Mouse (Mus musculus) adrenal gland (tissue): ENCODE measurements around the gene Arhgef15.

ENCODE experiments used
- intact Hi-C: fragments of 180-260 bp; cut with DNase I; formaldehyde crosslinking; loops from one replicate; pipeline ENCODE4 v1.15.1; 2025

Arhgef15 gene

DNA sequence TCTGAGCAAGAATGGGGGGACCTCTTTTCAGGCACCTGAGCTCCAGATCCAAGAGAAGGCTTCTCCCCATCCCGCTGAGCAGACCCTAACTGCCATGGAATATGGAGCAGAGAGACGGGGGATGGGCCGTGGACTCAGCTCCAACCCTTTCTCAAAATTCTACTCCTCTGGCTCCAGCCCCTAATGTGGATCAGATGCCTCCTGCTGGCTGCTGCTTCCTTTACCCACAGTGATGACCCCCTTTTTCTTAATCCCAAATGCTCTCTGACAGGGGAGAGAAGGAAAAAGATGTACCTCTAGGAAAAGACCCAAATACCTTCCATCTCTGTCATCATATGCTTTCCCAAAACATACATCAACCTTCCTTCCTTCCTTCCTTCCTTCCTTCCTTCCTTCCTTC lies 30.3 kb downstream of the Arhgef15 start, which contains the start of gene Odf4:
Gene Odf4 (minus strand): TSS at position 101 of the 400 bp plus-strand sequence.
- intact Hi-C loops = no loop called here

DNA sequence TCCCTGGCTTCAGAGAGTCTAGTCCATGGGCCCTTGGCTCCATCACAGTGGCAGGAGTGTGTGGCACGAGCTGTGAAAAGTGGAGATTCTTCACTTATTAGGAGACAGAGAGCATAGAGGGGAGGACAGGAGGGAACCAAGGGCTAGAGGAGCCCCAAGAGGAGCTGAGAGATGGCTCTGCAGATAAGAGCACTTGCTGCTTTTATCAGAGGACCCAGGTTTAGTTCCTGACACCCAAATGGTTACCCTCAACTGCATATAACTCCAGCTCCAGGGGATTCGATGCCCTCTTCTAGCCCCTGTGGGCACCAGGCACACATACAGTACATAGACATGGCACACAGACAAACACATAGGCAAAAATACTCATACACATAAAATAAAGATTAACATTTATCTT lies 32.5 kb downstream of the Arhgef15 start:
- intact Hi-C loops = no loop called here

DNA sequence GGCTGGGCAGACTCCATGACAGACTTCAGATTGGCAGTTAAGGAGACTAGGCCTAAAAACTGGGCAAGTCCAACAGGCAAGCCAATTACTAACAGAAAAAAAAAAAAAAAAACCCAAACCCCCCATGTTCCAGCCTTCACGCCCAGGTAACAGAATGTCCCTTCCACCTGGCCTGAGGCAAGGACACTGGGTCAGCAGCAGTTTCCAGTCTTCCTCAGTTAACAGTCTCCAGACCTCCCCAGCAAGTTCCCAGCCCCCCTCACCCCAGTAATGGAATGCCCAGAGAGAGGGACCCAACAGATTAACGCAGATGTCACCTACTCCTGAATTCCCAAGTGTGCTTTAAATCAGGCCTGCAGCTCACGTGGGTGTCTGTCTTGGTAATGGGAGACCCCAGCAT lies 34.1 kb downstream of the Arhgef15 start:
- intact Hi-C loops = no loop called here

DNA sequence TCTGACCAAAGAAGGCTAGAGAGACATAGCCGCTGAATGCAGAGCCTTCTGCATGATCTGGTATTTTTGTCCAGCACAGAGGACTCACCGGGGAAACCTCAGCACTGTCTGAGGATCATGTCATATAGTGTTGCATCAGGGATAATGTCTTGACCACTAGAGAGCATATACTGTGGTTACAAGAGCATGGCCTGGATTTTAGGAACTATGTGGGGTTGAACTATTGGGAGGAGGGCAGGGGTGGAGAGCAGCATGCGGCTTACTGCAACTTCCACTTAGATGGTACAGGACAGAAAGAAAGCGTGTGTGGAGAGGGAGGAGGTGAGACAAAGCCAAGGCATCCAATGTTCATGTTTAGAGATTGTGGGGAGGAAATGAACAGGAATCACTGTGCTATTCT lies 42.7 kb downstream of the Arhgef15 start:
- intact Hi-C loops = loop anchor here (5.0 kb wide), 1 partner anchor 43 kb away; the partner anchor contains the start of gene Arhgef15

DNA sequence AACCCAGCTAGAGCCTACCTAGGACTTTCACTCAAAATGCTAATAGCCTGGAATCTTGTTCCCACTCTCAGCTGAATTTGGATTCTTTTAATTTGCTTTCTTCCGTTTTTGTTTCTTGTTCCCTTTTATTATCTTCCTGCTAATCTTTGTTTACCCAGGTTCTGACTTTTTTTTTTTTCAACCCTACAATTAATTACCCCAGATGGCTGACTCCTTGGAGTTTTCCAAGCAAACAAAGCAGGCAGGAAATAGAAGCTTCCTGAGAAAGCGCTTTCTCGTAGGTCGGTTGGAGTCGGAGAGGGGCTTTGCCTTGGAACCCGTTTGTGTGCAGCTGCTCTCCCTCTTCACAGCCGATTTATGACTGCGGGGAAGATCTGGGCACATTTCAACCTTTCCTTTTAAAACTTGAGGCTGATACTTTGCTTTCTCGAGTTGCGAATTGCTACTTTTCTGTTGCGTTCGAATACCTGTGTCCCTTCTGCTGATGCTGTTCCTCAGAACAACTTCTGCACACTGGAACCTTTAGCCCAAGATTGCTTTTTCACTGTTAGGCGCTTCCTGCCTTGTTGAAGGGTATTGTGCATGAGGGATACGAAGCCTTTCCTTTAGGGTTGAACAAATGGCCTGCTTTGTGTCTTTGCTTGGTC lies 45.6 kb downstream of the Arhgef15 start:
- intact Hi-C loops = loop anchor here (5.0 kb wide), 1 partner anchor 46 kb away; the partner anchor contains the start of gene Arhgef15

DNA sequence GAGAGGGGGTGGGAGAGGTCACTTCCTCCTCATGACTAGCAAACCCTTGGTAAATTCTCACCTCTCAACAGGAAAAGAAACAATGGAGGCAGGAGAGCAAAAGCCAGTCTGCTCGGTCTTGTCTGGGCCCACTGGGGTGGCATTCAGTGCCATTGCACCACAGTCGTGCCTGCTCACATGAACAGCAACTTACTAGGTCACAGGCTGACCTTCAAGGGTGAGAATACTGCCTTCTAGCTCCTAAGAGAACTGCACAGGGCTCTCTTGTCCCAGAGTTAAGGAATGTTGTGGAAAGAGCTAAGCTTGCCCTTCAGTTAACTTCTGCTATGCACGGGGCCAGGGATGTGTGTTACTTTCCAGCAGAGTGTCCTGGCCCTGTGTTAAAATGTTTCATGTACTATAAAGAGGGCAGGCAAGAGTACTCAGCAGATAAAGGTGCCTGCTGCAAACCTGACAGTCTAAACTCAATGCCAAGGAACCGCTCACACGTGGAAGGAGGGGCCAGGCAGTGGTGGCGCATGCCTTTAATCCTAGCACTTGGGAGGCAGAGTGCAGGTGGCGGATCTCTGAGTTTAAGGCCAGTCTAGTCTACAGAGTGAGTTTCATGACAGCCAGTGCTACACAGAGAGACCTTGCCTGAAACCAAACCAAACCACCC lies 48.3 kb downstream of the Arhgef15 start:
- intact Hi-C loops = loop anchor here (5.0 kb wide), 1 partner anchor 73 kb away; no protein-coding TSS in a partner anchor

DNA sequence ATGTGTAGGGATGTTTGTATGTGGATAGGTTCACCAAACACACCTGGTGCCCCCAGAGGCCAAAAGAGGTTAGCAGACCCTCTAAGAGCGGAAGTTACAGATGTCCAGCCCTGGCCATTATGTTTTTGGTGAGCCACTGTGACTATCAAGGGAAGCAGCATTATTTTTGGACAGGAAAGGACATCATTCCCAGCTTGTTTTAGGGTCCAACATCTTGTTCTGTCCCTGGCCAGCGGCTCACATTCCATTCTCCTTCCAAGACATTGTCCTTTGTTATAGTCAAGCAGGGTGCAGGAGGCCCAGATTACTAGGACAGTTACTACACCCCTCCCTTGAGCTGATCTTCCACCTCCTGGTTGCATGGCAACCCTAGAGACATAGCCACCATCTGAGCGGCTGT lies 50.0 kb downstream of the Arhgef15 start:
- intact Hi-C loops = loop anchor here (5.0 kb wide), 1 partner anchor 75 kb away; no protein-coding TSS in a partner anchor

DNA sequence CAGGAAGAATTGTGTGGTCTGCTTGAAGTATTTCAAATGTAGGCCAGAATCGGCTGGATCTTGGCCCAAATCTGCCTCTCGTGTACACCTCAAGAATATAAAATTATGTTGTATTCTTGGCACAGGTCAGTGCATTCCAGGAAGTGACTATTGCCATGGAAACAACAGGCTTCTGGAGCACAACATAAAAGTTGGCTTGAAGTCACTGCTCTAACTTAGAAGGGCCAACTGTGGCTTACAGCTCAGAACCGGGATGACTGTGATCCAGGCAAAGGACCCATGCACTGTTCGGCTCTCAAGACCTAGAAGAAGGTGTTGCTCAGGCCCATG lies 50.9 kb downstream of the Arhgef15 start:
- intact Hi-C loops = loop anchor here (5.0 kb wide), 1 partner anchor 76 kb away; no protein-coding TSS in a partner anchor

DNA sequence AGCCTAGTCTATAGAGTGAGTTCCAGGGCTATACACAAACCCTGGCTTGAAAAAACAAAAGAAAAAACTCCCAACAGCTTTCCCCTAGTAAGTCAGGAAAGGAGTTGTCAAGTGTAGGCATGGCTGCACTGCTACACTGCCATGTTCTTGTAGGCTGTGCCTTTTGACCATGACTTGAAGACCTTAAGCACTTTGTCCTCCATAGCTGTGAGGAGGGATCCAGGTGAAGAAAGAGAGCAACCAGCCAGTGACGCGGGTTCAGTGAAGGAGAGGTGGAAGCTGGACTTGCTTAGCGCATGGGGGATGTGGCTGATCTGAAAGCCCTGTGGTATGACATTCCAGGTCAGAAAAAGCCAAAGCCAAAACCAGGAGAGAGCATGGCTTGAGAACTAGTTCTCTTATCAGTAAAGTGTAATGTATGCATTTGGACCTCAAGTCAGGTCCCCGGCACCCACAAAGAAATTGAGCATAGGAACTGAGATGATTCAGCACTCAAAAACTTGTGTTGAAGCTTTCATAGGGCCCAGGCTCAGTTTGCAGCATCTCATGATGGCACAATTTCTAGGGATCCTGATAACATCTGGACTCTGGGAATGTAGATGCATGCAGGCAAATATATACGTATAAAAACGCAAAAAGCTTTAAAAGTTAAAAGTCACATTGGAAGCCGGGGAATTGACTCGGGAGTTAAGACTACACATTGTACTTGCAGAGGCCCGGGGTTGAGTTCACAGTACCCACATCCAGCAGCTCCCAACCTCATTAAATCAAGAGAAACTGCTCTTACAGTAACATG lies 51.4 kb downstream of the Arhgef15 start:
- intact Hi-C loops = loop anchor here (5.0 kb wide), 1 partner anchor 76 kb away; no protein-coding TSS in a partner anchor

DNA sequence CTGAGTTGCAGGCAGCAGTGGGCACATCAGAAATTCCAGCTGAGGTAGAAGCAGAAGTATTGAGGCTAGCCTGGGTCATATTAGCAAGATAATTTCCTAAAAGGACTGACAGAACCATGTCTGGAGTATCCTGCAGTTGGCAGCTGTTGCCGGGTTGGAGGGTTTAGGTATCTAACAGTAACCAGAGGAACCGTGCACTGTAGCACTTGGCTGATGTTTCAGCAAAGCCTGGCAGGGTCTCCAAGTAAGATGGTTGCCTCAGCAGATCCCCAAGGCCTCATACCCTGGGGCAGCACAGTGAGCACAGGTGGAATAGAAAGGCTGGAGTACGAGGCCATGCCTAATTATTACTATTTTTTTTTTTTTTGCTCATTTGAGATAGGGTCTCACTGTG lies 52.1 kb downstream of the Arhgef15 start:
- intact Hi-C loops = loop anchor here (5.0 kb wide), 1 partner anchor 77 kb away; no protein-coding TSS in a partner anchor

DNA sequence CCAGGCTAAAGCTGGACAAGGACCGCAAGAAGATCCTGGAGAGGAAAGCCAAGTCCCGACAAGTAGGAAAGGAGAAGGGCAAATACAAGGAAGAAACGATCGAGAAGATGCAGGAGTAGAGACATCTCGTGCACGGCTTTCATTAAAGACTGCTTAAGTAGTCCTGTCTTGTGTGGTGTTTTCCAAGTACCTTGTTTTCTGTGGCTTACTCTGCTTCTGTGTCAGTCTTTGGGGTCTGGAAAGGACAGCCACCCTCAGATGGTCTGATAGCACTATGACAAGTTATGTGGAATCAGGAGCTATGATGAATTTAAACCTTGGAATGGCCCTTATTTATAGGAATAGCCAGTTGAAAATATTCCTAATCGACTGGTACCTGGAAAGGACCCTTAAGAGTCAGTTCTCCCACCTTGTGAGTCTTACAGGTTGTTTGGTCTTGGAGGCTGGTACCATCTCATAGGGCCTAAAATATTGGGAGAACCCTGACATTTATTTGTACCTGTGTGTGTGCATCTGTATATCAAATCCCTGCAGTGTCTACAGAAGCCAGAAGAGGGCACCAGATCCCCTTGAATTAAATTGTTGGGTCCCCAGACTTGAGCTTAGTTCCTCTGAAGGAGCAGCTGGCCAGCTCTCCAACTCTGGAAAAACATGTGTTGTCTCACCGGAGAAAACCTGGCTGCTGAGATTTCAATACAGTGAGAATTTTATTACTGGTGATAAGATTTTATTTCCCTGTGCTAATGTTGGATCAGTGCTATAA lies 52.7 kb downstream of the Arhgef15 start:
- intact Hi-C loops = loop anchor here (5.0 kb wide), 3 partner anchors 63 to 133 kb away; partner anchors contain the start of gene Slc25a35

DNA sequence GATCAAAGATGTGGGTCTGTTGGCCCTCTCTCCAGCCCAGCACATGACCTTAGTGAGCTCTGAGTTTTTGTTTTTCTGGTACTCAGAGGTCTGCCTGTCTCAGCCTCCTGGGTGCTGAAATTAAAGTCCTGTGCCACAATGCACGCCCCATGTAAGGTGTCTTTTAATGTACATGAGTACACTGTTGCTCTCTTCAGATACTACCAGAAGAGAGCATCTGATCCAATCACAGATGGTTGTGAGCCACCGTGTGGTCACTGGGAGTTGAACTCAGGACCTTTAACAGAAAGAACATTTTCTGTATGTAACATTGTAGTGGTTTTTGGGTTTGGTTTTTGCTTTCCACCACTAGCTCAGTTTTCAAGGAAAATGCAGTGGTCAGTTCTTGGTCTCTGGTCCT lies 53.5 kb downstream of the Arhgef15 start:
- intact Hi-C loops = loop anchor here (5.0 kb wide), 2 partner anchors 64 to 134 kb away; partner anchors contain the start of gene Slc25a35

DNA sequence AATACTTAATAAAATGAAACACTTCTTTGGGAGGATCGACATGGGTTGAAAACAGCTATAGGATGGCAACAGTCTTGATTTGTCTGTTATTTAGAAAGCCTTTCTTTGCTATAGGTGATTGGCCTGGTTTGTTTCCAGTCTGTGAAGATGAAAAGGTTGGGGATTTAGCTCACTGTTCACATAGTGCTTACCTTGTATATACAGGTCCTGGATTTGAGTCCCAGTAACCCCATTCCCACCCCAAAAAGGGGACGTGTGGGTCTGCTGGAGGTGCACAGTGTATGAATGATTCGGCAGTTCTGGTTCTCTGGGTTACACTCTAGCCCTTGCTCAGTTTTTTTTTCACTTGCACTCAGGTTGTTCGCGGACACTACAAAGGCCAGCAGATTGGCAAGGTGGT lies 54.5 kb downstream of the Arhgef15 start:
- intact Hi-C loops = loop anchor here (5.0 kb wide), 2 partner anchors 64 to 134 kb away; partner anchors contain the start of gene Slc25a35

DNA sequence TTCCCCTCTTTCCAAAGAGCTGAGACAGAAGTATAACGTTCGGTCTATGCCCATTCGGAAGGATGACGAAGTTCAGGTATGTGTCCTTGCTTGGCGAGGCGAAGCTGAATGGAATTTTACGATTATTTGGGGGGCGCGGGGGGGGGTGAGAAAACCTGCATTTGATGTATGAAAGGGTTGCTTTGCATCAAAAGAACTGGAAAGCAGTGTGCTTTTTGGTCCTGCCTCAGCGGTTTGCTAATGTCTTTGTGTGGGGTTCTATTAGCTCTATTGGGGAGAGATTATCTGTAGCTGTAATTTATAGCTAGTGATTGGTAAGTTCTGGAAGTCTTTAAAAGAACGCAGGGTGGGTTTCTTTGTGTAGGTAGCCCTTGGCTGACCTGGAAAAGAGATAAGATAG lies 54.9 kb downstream of the Arhgef15 start:
- intact Hi-C loops = loop anchor here (5.0 kb wide), 2 partner anchors 65 to 135 kb away; partner anchors contain the start of gene Slc25a35

DNA sequence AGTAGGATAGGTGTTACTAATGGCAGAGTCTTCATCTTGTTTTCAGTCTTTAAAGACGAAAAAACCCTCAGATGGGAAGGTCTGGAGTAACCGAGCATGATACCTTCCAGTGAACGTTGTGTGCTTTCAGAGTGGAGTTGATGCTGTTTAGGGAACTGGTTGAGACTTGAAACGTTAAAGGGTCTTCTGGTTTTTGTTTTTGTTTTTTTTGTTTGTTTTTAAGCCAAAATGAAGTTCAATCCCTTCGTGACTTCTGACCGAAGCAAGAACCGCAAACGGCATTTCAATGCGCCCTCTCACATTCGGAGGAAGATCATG lies 55.3 kb downstream of the Arhgef15 start:
- intact Hi-C loops = loop anchor here (5.0 kb wide), 2 partner anchors 65 to 135 kb away; partner anchors contain the start of gene Slc25a35

DNA sequence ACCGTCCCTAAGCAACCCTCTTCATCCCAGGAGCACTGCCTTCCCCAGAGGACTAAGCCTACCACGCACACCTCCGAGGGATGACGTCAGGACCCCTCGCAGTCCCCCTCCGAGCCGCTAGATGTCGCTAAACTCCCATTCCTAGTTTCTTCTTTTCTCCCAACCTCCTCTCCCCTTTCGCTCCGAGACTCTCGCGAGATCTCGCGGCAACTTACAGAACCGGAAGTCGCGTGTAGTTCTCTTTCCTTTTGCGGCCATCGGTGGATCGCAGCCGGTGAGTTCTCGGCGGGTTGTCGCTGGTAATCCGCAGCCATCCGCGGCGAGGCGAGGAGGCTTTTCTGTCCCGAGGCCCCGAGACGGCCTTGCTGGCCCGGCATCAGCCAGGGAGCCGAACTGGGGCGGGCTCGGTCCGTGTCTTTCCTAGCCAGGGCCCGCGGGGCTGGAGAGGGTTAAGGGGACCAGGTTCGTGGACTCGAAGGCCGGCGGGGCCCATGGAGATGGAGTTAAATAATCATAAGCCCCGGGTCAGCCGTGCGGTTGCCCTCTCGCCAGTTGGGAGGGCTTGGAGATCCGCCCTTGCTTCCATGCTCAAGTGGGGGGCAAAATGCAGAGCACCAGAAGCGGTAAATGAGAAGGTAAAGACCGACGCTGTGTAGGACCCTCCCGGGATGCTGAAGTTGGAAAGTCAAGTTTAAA lies 55.8 kb downstream of the Arhgef15 start, which contains the start of gene Rpl26:
Gene Rpl26 (plus strand): TSS at position 233 of the 696 bp plus-strand sequence.
- intact Hi-C loops = loop anchor here (5.0 kb wide), 2 partner anchors 66 to 136 kb away; partner anchors contain the start of gene Slc25a35

DNA sequence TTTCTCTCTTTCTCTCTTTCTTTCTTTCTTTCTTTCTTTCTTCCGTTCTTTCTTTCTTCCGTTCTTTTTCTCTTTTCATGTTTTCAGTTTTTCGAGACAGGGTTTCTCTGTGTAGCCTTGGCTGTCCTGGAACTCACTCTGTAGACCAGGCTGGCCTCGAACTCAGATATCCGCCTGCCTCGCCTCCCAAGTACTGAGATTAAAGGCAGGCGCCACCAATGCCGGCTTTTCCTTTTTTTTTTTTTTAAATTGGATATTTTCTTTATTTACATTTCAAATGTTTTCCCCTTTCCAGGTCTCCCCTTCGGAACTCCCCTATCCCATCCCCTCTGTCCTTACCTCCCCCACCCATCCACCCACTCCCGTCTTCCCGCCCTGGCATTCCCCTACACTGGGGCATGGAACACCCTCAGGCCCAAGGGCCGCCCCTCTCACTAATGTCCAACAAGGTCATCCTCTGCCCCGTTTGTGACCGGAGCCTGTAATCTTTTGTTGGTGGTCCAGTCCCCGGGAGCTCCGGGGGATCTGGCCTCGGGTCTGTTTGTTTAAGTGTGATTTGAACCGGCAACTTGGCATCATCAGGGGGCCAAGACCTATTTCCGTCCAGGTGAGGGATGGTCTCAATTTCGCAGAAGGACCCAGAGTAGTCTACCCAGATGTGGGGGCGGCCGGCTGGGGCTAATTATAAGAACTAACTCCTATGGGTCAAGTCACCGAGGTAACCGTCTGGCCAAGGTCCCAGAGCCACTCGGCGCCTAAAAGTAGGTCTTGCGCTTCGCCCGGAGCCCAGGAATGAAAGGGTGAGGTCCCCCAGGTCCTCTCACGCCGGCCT lies 56.5 kb downstream of the Arhgef15 start:
- intact Hi-C loops = loop anchor here (5.0 kb wide), 2 partner anchors 67 to 137 kb away; partner anchors contain the start of gene Slc25a35

DNA sequence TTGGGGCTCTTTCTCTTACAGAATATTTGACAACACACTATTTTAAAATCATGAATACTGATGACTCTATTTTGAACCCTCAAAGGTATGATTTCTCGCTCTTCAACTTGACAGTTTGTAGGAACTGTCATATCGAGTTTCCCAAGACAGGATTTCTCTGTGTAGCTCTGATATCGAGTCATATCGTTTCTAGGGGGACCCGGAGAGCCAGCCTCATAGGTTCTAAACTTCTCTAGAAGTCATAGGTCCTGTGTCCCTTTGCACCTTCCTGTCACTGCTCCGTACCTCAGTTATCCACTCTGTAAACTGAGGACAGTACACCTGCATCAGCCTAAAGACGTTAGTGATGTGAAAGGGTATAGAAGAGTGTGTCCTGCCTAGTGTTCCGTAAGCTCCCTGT lies 57.5 kb downstream of the Arhgef15 start:
- intact Hi-C loops = loop anchor here (5.0 kb wide), 2 partner anchors 67 to 137 kb away; partner anchors contain the start of gene Slc25a35

DNA sequence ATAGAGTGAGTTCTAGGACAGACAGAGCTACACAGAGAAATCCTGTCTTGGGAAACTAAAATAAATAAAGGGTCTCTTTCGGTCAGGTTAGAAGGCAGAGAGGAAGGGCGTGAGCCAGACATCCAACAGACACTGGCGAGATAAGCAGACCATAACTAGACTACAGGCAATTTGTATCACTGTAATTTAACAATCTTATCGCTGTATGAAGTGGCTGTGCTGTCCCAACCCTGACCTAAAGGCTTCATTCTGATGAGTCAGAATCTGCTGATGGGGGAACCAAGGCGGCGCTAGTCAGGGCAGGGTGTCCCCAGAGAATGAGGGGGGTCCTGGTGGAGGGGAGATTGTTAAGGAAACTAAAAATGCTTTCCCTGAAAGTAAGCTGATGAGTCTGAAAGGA lies 58.5 kb downstream of the Arhgef15 start:
- intact Hi-C loops = no loop called here
